Mouse (Mus musculus): ENCODE measurements at regions not wholly inside any gene's neighbourhood (a gene's known extent, or its start where the extent isn't known, plus 50 kb on each side); places are given as distances from the start of the nearest gene placed in this dataset.

DNA sequence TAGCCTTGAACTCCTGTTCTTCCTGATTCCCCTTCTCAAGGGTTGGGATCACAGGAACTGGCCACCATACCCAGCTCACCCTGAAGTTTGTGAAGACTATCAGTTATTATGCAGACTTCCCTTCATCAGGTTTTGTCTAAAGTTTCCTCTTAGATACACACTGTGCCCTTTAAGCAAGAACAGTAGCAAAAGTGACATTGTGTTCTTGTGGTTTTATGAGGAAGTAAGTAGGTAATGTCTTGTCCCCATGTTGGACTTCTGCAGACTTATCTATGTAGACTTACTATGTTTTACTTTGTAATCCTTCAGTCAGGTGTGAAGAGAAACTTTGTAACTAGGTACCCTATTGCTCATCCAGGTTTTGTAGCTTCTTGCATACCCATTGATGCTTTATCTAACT, 51.5 kb upstream of the Btg1 start:
- no peak for TF ChIP-seq CTCF (IDR thresholded peaks at IDR 0.05; ENCODE audit: borderline replicate concordance, extremely low read depth, insufficient read depth, insufficient read length)
- no peak for TF ChIP-seq POLR2A (IDR thresholded peaks at IDR 0.05; ENCODE audit: borderline replicate concordance, extremely low read depth, insufficient read depth, insufficient read length, poor library complexity, severe bottlenecking)
